Mouse (Mus musculus) midbrain, embryonic 15.5 days (tissue): ENCODE results near the gene Rcor1. TPM values are rescaled to one million over a fixed set of nuclear protein-coding genes. Genes with fewer than 3 reads are reported as not detected.

Experiments
- ATAC-seq: fragments of 200-750 bp; cut with Nextera tagmentation; replicated peaks from 2 replicates; pipeline ENCODE4 v1.8.0; 2017; ENCODE audit warnings: moderate TSS enrichment
- H3K27ac ChIP-seq: fragments of 300-500 bp; sonication (generic); 2 replicates; pipeline ENCODE4 v1.5.1; 2015; ENCODE audit warnings: mild to moderate bottlenecking, inconsistent platforms
- H3K27me3 ChIP-seq: fragments of 300-500 bp; sonication (generic); replicated peaks from 2 replicates; pipeline ENCODE4 v1.6.1; 2015; ENCODE audit warnings: inconsistent platforms
- H3K36me3 ChIP-seq: fragments of 300-500 bp; sonication (generic); replicated peaks from 2 replicates; pipeline ENCODE4 v1.6.1; 2015; ENCODE audit warnings: inconsistent platforms
- H3K4me1 ChIP-seq: fragments of 300-500 bp; sonication (generic); 2 replicates; pipeline ENCODE4 v1.6.1; 2015; ENCODE audit warnings: inconsistent platforms
- H3K4me2 ChIP-seq: fragments of 300-500 bp; sonication (generic); 2 replicates; pipeline ENCODE4 v1.6.1; 2015; ENCODE audit warnings: inconsistent platforms, mild to moderate bottlenecking, moderate library complexity
- H3K4me3 ChIP-seq: fragments of 300-500 bp; sonication (generic); 2 replicates; pipeline ENCODE4 v1.5.1; 2015; ENCODE audit warnings: mild to moderate bottlenecking, inconsistent platforms
- H3K9ac ChIP-seq: fragments of 300-500 bp; sonication (generic); 2 replicates; pipeline ENCODE4 v1.6.1; 2015; ENCODE audit warnings: mild to moderate bottlenecking, inconsistent platforms
- H3K9me3 ChIP-seq: fragments of 300-500 bp; sonication (generic); 2 replicates; pipeline ENCODE4 v1.6.1; 2016; ENCODE audit warnings: inconsistent platforms
- WGBS: fragments of 180-500 bp; shearing (Covaris S2); methylation state at CpG from one replicate; pipeline ENCODE4 v1.1.7; 2015; ENCODE audit warnings: mixed read lengths; 5-methylcytosine and 5-hydroxymethylcytosine counted together
- polyA plus RNA-seq: library from polyadenylated mRNA; unstranded; fragments of >200 nt; fragmentation: Nextera tagmentation; extraction: Ambion mirVana; gene quantifications from 2 replicates; pipeline ENCODE4 v1.2.1, GENCODE M21; 2015

Gene Rcor1
- polyA plus RNA-seq, 1 experiment from 2014 or later: 4.7 TPM

DNA sequence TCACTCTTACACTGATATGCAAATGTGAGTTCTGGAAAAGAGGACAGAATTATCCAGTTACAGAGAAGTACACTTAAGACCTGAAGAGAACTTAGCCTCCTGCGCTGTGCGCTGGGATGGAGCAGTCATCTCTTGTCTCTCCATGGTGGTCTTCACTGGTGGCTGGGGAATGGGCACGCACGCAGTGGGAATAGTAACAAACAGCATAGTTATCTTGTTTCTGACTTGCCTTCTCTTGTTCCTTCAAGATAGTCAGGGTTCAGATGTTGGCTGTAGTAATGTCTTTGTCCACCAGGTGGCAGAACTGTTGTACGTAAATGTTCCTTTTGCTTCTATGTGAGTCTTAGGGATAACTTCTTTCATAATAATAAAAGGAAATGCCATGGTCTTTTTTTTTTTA, 49.0 kb downstream of the Rcor1 start:
- Histone ChIP-seq H3K4me1 (peaks cover 18% of the 10 kb centered on the region), H3K4me2 (no peak overlapping the region), H3K27ac (no peak overlapping the region), H3K9me3 (no peaks in the 10 kb centered on the region), H3K36me3 (no peaks in the 10 kb centered on the region), H3K9ac (no peak overlapping the region), H3K4me3 (no peak overlapping the region), H3K27me3 (no peaks in the 10 kb centered on the region)
- 0 out of 2 replicates have a peak, but pooled peaks have one; percentile 17 for ATAC-seq
- 23% methylated on average over 5 of the region's 5 CpGs for WGBS

DNA sequence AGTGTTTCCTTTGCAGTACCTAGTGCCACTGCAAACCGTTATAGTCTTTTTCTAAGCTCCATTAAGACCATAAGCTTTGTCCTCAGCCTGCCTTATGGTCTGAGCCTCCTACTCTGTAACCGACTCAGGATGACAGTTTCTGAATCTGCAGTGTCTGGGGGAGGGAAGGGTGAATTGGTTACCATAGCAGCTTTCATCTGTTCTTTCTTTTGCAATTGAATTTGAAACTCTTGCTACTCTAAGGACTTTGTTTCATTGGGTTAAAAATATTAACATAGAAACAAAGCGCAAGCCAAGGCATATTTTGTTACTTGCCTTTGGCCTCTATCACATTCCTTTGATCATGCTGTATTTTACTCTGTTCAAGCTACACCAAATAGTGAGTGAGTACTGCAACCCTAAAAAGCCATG, 49.6 kb downstream of the Rcor1 start:
- no peaks in the 10 kb centered on the region for H3K9me3 ChIP-seq
- 34% methylated on average over 3 of the region's 3 CpGs for WGBS
- H3K36me3 ChIP-seq: no peaks in the 10 kb centered on the region
- peaks cover 18% of the 10 kb centered on the region for H3K4me1 ChIP-seq
- no peak overlapping the region for H3K4me3 ChIP-seq
- peak overlapping the region; percentile 53 for H3K27ac ChIP-seq
- no peak overlapping the region for H3K4me2 ChIP-seq
- ATAC-seq: 0 out of 2 replicates have a peak, but pooled peaks have one; percentile 33
- no peak overlapping the region for H3K9ac ChIP-seq
- H3K27me3 ChIP-seq: no peaks in the 10 kb centered on the region

DNA sequence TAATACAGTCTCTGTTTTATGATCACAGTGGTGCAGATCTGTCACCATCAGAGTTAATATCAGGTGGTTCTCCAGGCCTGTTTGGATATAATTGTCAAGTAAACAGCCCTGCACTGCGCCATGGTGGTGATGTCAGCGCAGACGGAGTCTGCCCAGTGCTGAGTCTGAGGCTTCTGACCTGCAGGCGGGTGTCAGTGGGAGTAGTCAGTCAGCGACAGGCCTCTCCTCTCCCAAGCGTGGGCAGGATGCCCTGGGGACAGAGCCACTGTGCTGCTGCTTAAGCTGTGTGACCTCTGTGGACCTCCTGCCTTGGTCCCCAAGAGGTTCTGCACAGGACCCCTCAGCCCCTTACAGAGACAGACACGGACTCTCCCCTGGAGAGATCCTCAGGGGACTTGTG, 50.0 kb downstream of the Rcor1 start:
- H3K4me1 ChIP-seq: peaks cover 18% of the 10 kb centered on the region
- 59% methylated on average over 7 of the region's 7 CpGs for WGBS
- no peaks in the 10 kb centered on the region for H3K27me3 ChIP-seq
- no peak overlapping the region for H3K4me3 ChIP-seq
- no peak overlapping the region; the same call in 1 of the 2 replicates for H3K9ac ChIP-seq
- H3K27ac ChIP-seq: peak overlapping the region; percentile 39
- no peaks in the 10 kb centered on the region for H3K36me3 ChIP-seq
- no peak overlapping the region for H3K4me2 ChIP-seq
- no peaks in the 10 kb centered on the region for H3K9me3 ChIP-seq
- 0 out of 2 replicates have a peak, but pooled peaks have one; percentile 37 for ATAC-seq

DNA sequence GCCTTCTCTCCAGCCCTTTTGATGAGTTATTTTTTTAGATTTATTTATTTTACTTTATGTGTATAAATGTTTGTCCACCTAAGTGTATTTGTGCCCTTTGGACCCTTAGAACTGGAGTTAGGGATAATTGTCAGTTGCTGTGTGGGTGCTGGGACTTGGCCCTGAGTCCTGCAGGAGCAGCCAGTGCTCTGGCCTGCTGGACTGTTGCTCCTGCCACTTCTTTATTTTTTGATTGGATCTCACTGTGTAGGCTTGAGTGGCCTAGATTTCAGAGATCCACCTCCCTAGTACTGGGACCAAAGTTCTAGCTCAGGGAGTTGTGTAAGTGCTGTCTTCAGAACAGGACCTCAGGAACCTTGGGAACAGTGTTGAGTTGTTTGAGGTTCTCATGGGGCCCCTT, 51.6 kb downstream of the Rcor1 start:
- H3K4me1 ChIP-seq: peaks cover 18% of the 10 kb centered on the region
- no peak overlapping the region for H3K9ac ChIP-seq
- ATAC-seq: no peak
- H3K27ac ChIP-seq: no peak overlapping the region
- H3K36me3 ChIP-seq: no peaks in the 10 kb centered on the region
- no peak overlapping the region for H3K4me2 ChIP-seq
- no peaks in the 10 kb centered on the region for H3K27me3 ChIP-seq
- H3K4me3 ChIP-seq: no peak overlapping the region
- H3K9me3 ChIP-seq: no peaks in the 10 kb centered on the region

DNA sequence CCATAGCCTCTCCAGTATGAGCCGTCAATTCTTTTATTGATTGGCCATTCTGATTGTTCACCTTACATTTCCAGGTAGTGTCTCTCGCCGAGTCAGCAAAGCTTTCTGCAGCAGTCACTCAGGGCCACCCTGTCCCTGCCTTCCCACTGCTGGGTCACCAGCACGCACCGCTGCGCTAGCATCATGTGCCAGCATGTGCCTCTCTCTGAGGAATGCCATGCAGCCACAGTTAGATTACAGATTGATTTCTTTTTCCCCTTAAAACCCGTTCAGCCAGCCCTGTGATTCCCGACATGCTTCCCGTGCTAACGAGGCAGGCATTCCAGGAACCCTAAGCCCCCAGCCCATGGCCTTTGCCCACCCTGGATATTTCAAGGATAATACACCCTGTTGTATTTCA, 52.8 kb downstream of the Rcor1 start:
- H3K9ac ChIP-seq: no peak overlapping the region
- WGBS: 81% methylated on average over 10 of the region's 10 CpGs
- H3K27me3 ChIP-seq: no peaks in the 10 kb centered on the region
- peaks cover 18% of the 10 kb centered on the region for H3K4me1 ChIP-seq
- H3K36me3 ChIP-seq: no peaks in the 10 kb centered on the region
- ATAC-seq: no peak
- H3K9me3 ChIP-seq: no peaks in the 10 kb centered on the region
- H3K27ac ChIP-seq: no peak overlapping the region
- H3K4me3 ChIP-seq: no peak overlapping the region
- no peak overlapping the region for H3K4me2 ChIP-seq

DNA sequence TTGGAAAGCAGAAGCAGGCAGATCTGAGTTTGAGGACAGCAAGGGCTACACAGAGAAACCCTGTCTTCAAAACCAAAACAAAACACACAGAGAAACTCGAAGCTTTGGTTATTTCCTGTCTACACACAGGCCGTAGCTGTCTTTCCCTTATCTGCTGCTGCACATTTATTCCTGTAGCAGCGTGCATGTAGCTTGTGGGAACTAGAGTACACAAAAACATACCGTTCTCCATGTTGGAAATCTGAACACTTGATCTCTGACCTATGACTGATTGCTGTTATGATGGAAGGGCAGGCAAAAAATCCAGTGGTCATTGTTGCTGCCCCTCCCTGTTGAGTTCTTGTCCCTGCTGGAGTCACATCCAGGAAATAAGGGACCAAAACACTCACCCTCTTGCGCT, 54.9 kb downstream of the Rcor1 start:
- Histone ChIP-seq H3K9me3 (no peaks in the 10 kb centered on the region), H3K27me3 (no peaks in the 10 kb centered on the region), H3K9ac (no peak overlapping the region), H3K4me3 (no peak overlapping the region), H3K4me2 (no peak overlapping the region), H3K36me3 (no peaks in the 10 kb centered on the region), H3K27ac (no peak overlapping the region), H3K4me1 (peaks cover 6% of the 10 kb centered on the region)
- ATAC-seq: no peak
- WGBS: 85% methylated on average over 5 of the region's 5 CpGs

DNA sequence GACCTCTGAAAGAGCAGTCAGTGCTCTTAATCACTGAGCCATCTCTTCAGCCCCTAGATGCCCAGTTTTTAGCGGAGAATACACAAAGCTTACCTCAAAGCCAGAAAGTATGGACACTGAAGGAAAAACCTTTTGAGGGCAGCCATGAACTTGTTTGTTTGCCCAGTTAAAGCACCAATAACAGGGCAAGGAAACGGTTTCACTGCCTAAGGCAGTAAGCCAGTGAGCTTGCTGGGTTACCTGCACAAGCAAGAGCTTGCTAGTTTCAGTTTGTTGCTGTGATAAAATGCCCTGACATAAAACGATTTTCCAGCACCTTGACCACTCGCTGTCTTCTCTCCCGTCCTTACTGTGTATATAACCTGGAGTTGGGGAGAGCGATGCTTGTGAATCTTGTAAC, 55.9 kb downstream of the Rcor1 start:
- Histone ChIP-seq H3K4me2 (no peak overlapping the region), H3K36me3 (no peaks in the 10 kb centered on the region), H3K9me3 (no peaks in the 10 kb centered on the region), H3K4me3 (no peak overlapping the region), H3K4me1 (no peaks in the 10 kb centered on the region), H3K27me3 (no peaks in the 10 kb centered on the region), H3K9ac (no peak overlapping the region), H3K27ac (no peak overlapping the region)
- 95% methylated on average over 6 of the region's 6 CpGs for WGBS
- ATAC-seq: no peak

DNA sequence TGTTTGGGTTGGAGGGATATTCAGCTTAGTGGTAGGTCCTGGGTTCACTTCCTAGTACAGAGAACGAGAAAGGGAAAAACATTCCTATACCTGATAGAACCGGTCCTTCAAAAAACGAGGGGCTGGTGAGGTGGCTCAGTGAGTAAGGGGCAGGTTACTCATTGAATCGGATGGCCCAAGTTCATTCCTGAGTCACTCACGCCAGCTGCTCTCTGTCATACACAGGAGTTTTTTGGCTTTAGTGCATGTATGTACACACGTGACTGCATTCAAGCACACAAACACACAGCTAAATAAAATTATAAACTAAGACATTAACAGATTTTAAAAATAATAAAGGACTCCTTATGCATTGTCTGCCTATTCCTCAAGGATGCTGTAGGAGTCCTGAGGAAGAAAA, 57.1 kb downstream of the Rcor1 start:
- H3K36me3 ChIP-seq: no peaks in the 10 kb centered on the region
- WGBS: 93% methylated on average over 6 of the region's 6 CpGs
- H3K4me2 ChIP-seq: no peak overlapping the region
- no peaks in the 10 kb centered on the region for H3K27me3 ChIP-seq
- no peaks in the 10 kb centered on the region for H3K9me3 ChIP-seq
- no peaks in the 10 kb centered on the region for H3K4me1 ChIP-seq
- no peak overlapping the region for H3K27ac ChIP-seq
- H3K9ac ChIP-seq: no peak overlapping the region
- H3K4me3 ChIP-seq: no peak overlapping the region
- ATAC-seq: no peak

DNA sequence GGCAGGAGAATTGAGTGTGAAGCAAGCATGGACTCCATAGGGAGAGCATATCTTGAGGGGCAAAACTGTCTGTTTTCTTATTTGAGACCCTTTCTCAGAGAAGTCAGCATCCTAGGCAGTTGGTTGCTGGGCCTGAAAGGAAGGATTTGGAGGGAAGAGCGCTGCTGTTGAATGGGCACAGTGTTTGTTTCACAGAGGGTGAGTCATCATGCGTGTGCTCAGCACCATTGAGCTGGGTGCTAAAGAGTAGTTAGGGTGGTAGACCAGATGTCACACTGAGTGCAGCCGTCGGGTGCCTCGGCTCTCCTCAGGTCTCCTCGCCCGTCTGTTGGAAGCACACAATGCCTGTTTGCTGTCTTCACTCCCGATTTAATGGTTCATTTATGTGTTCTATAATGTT, 57.9 kb downstream of the Rcor1 start:
- no peak for ATAC-seq
- Histone ChIP-seq H3K9ac (no peak overlapping the region), H3K36me3 (0 out of 2 replicates have a peak, but pooled peaks cover 4% of the 10 kb centered on the region), H3K4me1 (no peaks in the 10 kb centered on the region), H3K27ac (no peak overlapping the region), H3K27me3 (no peaks in the 10 kb centered on the region), H3K4me2 (no peak overlapping the region), H3K4me3 (no peak overlapping the region), H3K9me3 (no peaks in the 10 kb centered on the region)
- 96% methylated on average over 8 of the region's 8 CpGs for WGBS

DNA sequence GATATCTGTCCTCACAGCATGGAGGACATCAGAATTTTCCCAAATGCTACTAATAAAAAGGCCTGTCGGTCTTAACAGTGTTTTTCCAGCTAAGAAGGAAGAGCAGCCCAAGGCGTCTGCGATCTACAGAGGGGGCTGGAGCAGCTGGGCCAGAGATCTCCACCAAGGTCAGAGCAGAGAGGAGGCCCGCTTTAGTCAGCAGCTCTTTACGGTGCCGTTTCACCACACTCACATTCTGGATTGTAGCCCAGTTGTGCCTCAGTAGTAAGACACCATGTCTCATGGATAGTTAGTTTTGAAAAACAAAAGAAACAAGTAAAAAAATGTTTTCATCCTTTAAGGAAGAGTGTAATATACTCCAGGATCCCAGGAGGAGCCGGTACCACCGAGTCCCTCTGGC, 72.0 kb downstream of the Rcor1 start:
- Histone ChIP-seq H3K27me3 (no peaks in the 10 kb centered on the region), H3K4me2 (no peak overlapping the region), H3K9ac (no peak overlapping the region), H3K4me1 (no peaks in the 10 kb centered on the region), H3K27ac (no peak overlapping the region), H3K4me3 (no peak overlapping the region), H3K36me3 (peaks cover 25% of the 10 kb centered on the region), H3K9me3 (no peaks in the 10 kb centered on the region)
- ATAC-seq: no peak
- WGBS: 94% methylated on average over 8 of the region's 8 CpGs

DNA sequence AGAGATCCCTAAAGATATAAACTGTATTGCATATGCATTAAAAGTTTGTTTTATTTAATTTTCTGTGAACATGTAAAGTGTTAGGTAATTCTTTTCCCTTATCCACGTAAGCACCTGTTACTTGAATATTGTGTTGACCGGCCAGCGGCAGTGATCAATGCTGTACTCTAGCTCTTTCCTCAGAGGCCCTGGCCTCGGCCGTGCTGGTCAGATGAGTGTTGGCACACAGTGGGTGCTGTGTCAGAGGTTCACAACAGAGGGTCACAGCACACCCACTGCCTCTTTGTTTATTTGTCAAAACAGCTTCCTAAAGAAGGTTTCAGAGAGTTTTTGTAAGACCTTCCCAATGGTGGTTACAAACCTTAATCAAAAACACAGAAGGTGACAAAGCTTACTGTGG, 75.4 kb downstream of the Rcor1 start:
- Histone ChIP-seq H3K36me3 (peaks cover 28% of the 10 kb centered on the region), H3K9me3 (no peaks in the 10 kb centered on the region), H3K27ac (no peak overlapping the region), H3K4me1 (no peaks in the 10 kb centered on the region), H3K9ac (no peak overlapping the region), H3K4me2 (no peak overlapping the region), H3K27me3 (no peaks in the 10 kb centered on the region), H3K4me3 (no peak overlapping the region)
- WGBS: 91% methylated on average over 5 of the region's 5 CpGs
- no peak for ATAC-seq

DNA sequence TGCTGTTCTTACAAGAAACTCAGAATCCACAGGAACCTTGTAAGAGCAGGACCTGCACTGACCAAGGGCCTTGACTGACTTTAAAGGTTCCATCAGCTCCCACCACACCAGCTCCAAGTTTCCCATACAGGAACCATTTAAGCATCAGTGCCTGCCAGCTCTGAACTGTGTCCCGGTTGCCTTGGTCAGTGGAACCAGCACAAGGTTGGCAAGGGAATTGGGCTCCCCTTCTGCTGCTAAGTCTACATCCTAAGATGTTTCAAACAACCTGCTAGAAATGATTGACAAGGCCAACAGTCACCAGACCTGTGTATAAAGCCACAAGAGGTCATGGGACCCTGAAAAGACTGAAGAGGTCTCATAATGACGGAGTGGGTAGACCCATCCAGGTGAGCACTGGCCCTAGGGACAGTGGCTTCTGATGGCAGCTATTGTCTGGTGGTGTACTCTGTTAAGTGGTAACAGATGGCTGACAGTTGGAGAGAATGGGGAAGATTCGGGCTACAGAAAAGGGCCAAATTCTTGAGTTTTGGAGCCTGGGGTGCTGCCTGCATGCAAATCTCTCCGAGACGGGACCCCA, 80.4 kb downstream of the Rcor1 start:
- Histone ChIP-seq H3K27ac (no peak overlapping the region), H3K36me3 (0 out of 2 replicates have a peak, but pooled peaks cover 6% of the 10 kb centered on the region), H3K9me3 (no peaks in the 10 kb centered on the region), H3K4me3 (no peak overlapping the region), H3K9ac (no peak overlapping the region), H3K4me2 (no peak overlapping the region), H3K4me1 (peaks cover 7% of the 10 kb centered on the region), H3K27me3 (no peaks in the 10 kb centered on the region)
- WGBS: 90% methylated on average over 5 of the region's 5 CpGs
- ATAC-seq: no peak

DNA sequence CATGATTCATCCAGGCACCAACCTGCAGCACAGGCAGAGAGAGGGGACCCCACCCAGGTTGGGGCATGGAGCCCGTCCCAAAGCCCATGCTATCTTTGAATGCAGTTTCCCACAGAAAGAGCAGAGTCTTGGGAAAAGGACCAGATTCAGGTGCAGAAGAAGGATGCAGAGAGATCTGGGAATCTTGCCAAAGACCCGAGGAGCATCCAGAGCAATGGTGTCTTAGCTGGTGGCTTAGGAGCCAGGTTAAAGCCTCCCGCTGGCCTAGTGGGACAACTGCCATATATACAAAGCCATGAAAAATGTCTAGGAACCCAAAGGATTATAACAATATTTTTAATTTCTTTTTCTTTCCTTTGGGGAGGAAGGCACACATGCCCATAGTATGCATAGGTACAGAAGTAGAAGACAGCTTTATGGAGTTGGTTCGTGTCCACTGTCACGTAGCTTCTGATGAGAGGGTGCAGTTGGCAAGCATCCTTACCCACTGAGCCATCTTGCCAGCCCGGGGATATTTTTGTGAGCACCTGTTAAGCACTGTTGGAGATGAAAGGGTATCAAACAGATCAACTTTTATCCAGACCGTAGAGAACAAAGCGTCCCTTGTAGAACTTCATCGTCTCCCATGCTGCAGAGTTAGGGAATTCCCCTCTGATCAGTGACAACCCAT, 82.0 kb downstream of the Rcor1 start:
- Histone ChIP-seq H3K27ac (no peak overlapping the region), H3K4me1 (peaks cover 13% of the 10 kb centered on the region), H3K4me3 (no peak overlapping the region), H3K4me2 (no peak overlapping the region), H3K9me3 (no peaks in the 10 kb centered on the region), H3K27me3 (no peaks in the 10 kb centered on the region), H3K36me3 (0 out of 2 replicates have a peak, but pooled peaks cover 6% of the 10 kb centered on the region), H3K9ac (no peak overlapping the region)
- 92% methylated on average over 9 of the region's 9 CpGs for WGBS
- ATAC-seq: no peak
